Mouse (Mus musculus) heart, embryonic 16.5 days (tissue): ENCODE data around the gene Cyp2u1. TPM values are rescaled to one million over a fixed set of nuclear protein-coding genes. Genes with fewer than 3 reads are reported as not detected.

Experiments
- ATAC-seq: fragments of 200-750 bp; cut with Nextera tagmentation; replicated peaks from 2 replicates; pipeline ENCODE4 v1.8.0; 2017; ENCODE audit warnings: moderate number of reproducible peaks; ENCODE audit not compliant: insufficient read depth, low FRiP score; ENCODE audit errors: extremely low read depth
- H3K27ac ChIP-seq: fragments of 300-500 bp; sonication (generic); 2 replicates; pipeline ENCODE4 v1.5.1; 2014; ENCODE audit warnings: mild to moderate bottlenecking, low read length, control low read depth, moderate library complexity
- H3K27me3 ChIP-seq: fragments of 300-500 bp; sonication (generic); 2 replicates; pipeline ENCODE4 v1.6.1; 2014; ENCODE audit warnings: low read length, mixed read lengths; ENCODE audit not compliant: control insufficient read depth, insufficient read depth
- H3K36me3 ChIP-seq: fragments of 300-500 bp; sonication (generic); 2 replicates; pipeline ENCODE4 v1.6.1; 2014; ENCODE audit not compliant: control insufficient read depth, insufficient read depth
- H3K4me1 ChIP-seq: fragments of 300-500 bp; sonication (generic); 2 replicates; pipeline ENCODE4 v1.6.1; 2014; ENCODE audit warnings: low read length, mixed read lengths; ENCODE audit not compliant: control insufficient read depth, insufficient read depth
- H3K4me2 ChIP-seq: fragments of 300-500 bp; sonication (generic); 2 replicates; pipeline ENCODE4 v1.6.1; 2014; ENCODE audit warnings: low read depth, mild to moderate bottlenecking, control low read depth, low read length
- H3K4me3 ChIP-seq: fragments of 300-500 bp; sonication (generic); 2 replicates; pipeline ENCODE4 v1.5.1; 2014; ENCODE audit warnings: mild to moderate bottlenecking, control low read depth, low read length
- H3K9ac ChIP-seq: fragments of 300-500 bp; sonication (generic); 2 replicates; pipeline ENCODE4 v1.6.1; 2014; ENCODE audit warnings: low read length, control low read depth
- H3K9me3 ChIP-seq: fragments of 300-500 bp; sonication (generic); replicated peaks from 2 replicates; pipeline ENCODE4 v1.6.1; 2016; ENCODE audit warnings: low read length; ENCODE audit not compliant: control insufficient read depth
- WGBS: fragments of 180-500 bp; shearing (Covaris S2); extraction: QIAGEN DNeasy Blood & Tissue Kit; methylation state at CpG from one replicate; pipeline ENCODE4 v1.1.7; 2014; 5-methylcytosine and 5-hydroxymethylcytosine counted together
- polyA plus RNA-seq: library from polyadenylated mRNA; unstranded; fragments of >200 nt; fragmentation: Nextera tagmentation; extraction: Ambion mirVana; gene quantifications from 2 replicates; pipeline ENCODE4 v1.2.1, GENCODE M21; 2015

The Cyp2u1 gene
- polyA plus RNA-seq, 1 experiment from 2014 or later: 14.0 TPM

- Histone ChIP-seq H3K4me2 (peak overlapping the region; percentile 67), H3K4me3 (peak overlapping the region; percentile 79), H3K9ac (peak overlapping the region; percentile 84), H3K4me1 (peaks cover 33% of the 10 kb centered on the region), H3K36me3 (0 out of 2 replicates have a peak, but pooled peaks cover 6% of the 10 kb centered on the region), H3K27ac (peak overlapping the region; percentile 91), H3K9me3 (no peaks in the 10 kb centered on the region), H3K27me3 (no peaks in the 10 kb centered on the region)
- WGBS: 1% methylated on average over 8 of the region's 8 CpGs
- ATAC-seq: peak; percentile 30; the same call in 1 of the 2 replicates
These were observed 31.9 kb downstream of the Cyp2u1 start for GRCm38 (mm10) chr3:131271157-131271556.

- Histone ChIP-seq H3K4me1 (peaks cover 40% of the 10 kb centered on the region), H3K27ac (peak overlapping the region; percentile 91; the same call in 1 of the 2 replicates), H3K9me3 (no peaks in the 10 kb centered on the region), H3K4me2 (peak overlapping the region; percentile 67), H3K27me3 (no peaks in the 10 kb centered on the region), H3K9ac (peak overlapping the region; percentile 18), H3K4me3 (peak overlapping the region; percentile 79), H3K36me3 (0 out of 2 replicates have a peak, but pooled peaks cover 6% of the 10 kb centered on the region)
- ATAC-seq: no peak
- 62% methylated on average over 6 of the region's 6 CpGs for WGBS
These were observed 32.6 kb downstream of the Cyp2u1 start for GRCm38 (mm10) chr3:131270381-131270780.

- Histone ChIP-seq H3K9me3 (no peaks in the 10 kb centered on the region), H3K27me3 (no peaks in the 10 kb centered on the region), H3K9ac (no peak overlapping the region), H3K36me3 (peaks cover 17% of the 10 kb centered on the region), H3K4me1 (peaks cover 41% of the 10 kb centered on the region), H3K4me2 (peak overlapping the region; percentile 27; the same call in 1 of the 2 replicates), H3K27ac (peak overlapping the region; percentile 79), H3K4me3 (no peak overlapping the region)
- ATAC-seq: peak; percentile 63
- 50% methylated on average over 3 of the region's 3 CpGs for WGBS
These were observed 36.5 kb downstream of the Cyp2u1 start for GRCm38 (mm10) chr3:131266366-131267050.

- H3K27ac ChIP-seq: peak overlapping the region; percentile 58
- peaks cover 38% of the 10 kb centered on the region for H3K4me1 ChIP-seq
- WGBS: 68% methylated on average over 8 of the region's 8 CpGs
- peaks cover 20% of the 10 kb centered on the region for H3K36me3 ChIP-seq
- no peak overlapping the region for H3K9ac ChIP-seq
- peaks cover 5% of the 10 kb centered on the region; the same call in 1 of the 2 replicates for H3K9me3 ChIP-seq
- H3K4me2 ChIP-seq: no peak overlapping the region
- no peak overlapping the region for H3K4me3 ChIP-seq
- no peak for ATAC-seq
- no peaks in the 10 kb centered on the region for H3K27me3 ChIP-seq
These were observed 37.5 kb downstream of the Cyp2u1 start for GRCm38 (mm10) chr3:131265516-131265915.

- Histone ChIP-seq H3K9me3 (peaks cover 5% of the 10 kb centered on the region; the same call in 1 of the 2 replicates), H3K36me3 (peaks cover 20% of the 10 kb centered on the region), H3K4me1 (peaks cover 35% of the 10 kb centered on the region), H3K4me2 (no peak overlapping the region), H3K9ac (no peak overlapping the region), H3K4me3 (no peak overlapping the region), H3K27me3 (no peaks in the 10 kb centered on the region), H3K27ac (no peak overlapping the region)
- WGBS: 85% methylated on average over 15 of the region's 15 CpGs
- no peak for ATAC-seq
These were observed 39.1 kb downstream of the Cyp2u1 start for GRCm38 (mm10) chr3:131263766-131264486.

GRCm38 (mm10) chr3:131260418-131260817, 42.6 kb downstream of the Cyp2u1 start:
- Histone ChIP-seq H3K27ac (no peak overlapping the region), H3K9ac (no peak overlapping the region), H3K27me3 (no peaks in the 10 kb centered on the region), H3K4me1 (peaks cover 20% of the 10 kb centered on the region), H3K9me3 (peaks cover 5% of the 10 kb centered on the region; the same call in 1 of the 2 replicates), H3K4me2 (no peak overlapping the region), H3K36me3 (peaks cover 14% of the 10 kb centered on the region), H3K4me3 (no peak overlapping the region)
- no peak for ATAC-seq
- 93% methylated on average over 6 of the region's 6 CpGs for WGBS

- no peak for ATAC-seq
- H3K27ac ChIP-seq: no peak overlapping the region; the same call in 1 of the 2 replicates
- H3K4me3 ChIP-seq: no peak overlapping the region
- H3K4me1 ChIP-seq: peaks cover 14% of the 10 kb centered on the region
- WGBS: 64% methylated on average over 9 of the region's 9 CpGs
- H3K36me3 ChIP-seq: peaks cover 14% of the 10 kb centered on the region
- no peak overlapping the region for H3K9ac ChIP-seq
- no peak overlapping the region for H3K4me2 ChIP-seq
- peaks cover 5% of the 10 kb centered on the region; the same call in 1 of the 2 replicates for H3K9me3 ChIP-seq
- no peaks in the 10 kb centered on the region for H3K27me3 ChIP-seq
These were observed 43.5 kb downstream of the Cyp2u1 start for GRCm38 (mm10) chr3:131259392-131259965.

GRCm38 (mm10) chr3:131258921-131259320, 44.1 kb downstream of the Cyp2u1 start:
- WGBS: 76% methylated on average over 3 of the region's 3 CpGs
- Histone ChIP-seq H3K9ac (no peak overlapping the region), H3K4me2 (no peak overlapping the region), H3K4me3 (no peak overlapping the region), H3K9me3 (peaks cover 5% of the 10 kb centered on the region; the same call in 1 of the 2 replicates), H3K27ac (no peak overlapping the region), H3K27me3 (no peaks in the 10 kb centered on the region), H3K4me1 (peaks cover 14% of the 10 kb centered on the region), H3K36me3 (peaks cover 14% of the 10 kb centered on the region)
- no peak for ATAC-seq
